Mouse (Mus musculus) spleen, postnatal 36 days (tissue): ENCODE data around the gene Olfr502.
"Not testable (repeated sequence)": the region's sequence is repeated elsewhere in the genome, so short reads cannot be mapped to it uniquely, and the experiment has no call there.

ENCODE experiments used
- DNase-seq, 2 experiments: peaks; one replicate each; pipeline ENCODE4 v3.0.0; 2022; ENCODE audit warnings: low spot score in 2 of 2, mixed read lengths in 1 of 2

The Olfr502 gene

GRCm38 (mm10) chr7:108524965-108525364 is at the start of gene Olfr502:
Gene Olfr502 (minus strand): TSS chr7:108525065.
- DNase-seq = no peak

GRCm38 (mm10) chr7:108565693-108566092 is 40.8 kb upstream of the Olfr502 start, which contains the start of gene Olfr504:
Gene Olfr504 (minus strand): TSS chr7:108565793.
- no peak for DNase-seq

- DNase-seq = not testable (repeated sequence)
Measured at GRCm38 (mm10) chr7:108544227-108544626, 19.4 kb upstream of the Olfr502 start, which contains the start of gene Olfr503. Gene Olfr503 (plus strand): TSS chr7:108544527.

- no peak for DNase-seq
Measured at GRCm38 (mm10) chr7:108542416-108542815, 17.6 kb upstream of the Olfr502 start.
